Mouse (Mus musculus) embryonic facial prominence, embryonic 10.5 days (tissue): ENCODE data around the gene Entpd2. TPM values are rescaled to one million over a fixed set of nuclear protein-coding genes. Genes with fewer than 3 reads are reported as not detected.

Source experiments
- DNase-seq: peaks from one replicate; pipeline ENCODE4 v3.0.0-alpha.2; 2017; ENCODE audit warnings: low spot score
- H3K27ac ChIP-seq: fragments of 300-500 bp; sonication (generic); replicated peaks from 2 replicates; pipeline ENCODE4 v1.5.1; 2016; ENCODE audit warnings: mild to moderate bottlenecking
- H3K27me3 ChIP-seq: fragments of 300-500 bp; sonication (generic); replicated peaks from 2 replicates; pipeline ENCODE4 v1.6.1; 2016; ENCODE audit warnings: low read depth, mild to moderate bottlenecking; ENCODE audit not compliant: poor library complexity, severe bottlenecking
- H3K36me3 ChIP-seq: fragments of 300-500 bp; sonication (generic); replicated peaks from 2 replicates; pipeline ENCODE4 v1.6.1; 2016; ENCODE audit warnings: mild to moderate bottlenecking, moderate library complexity
- H3K4me1 ChIP-seq: fragments of 300-500 bp; sonication (generic); 2 replicates; pipeline ENCODE4 v1.6.1; 2016
- H3K4me3 ChIP-seq: fragments of 300-500 bp; sonication (generic); 2 replicates; pipeline ENCODE4 v1.5.1; 2016; ENCODE audit warnings: mild to moderate bottlenecking, moderate library complexity
- H3K9me3 ChIP-seq: fragments of 300-500 bp; sonication (generic); 2 replicates; pipeline ENCODE4 v1.6.1; 2016; ENCODE audit warnings: mild to moderate bottlenecking
- WGBS: fragments of 180-500 bp; shearing (Covaris S2); methylation state at CpG from one replicate; pipeline ENCODE4 v1.1.7; 2016; 5-methylcytosine and 5-hydroxymethylcytosine counted together
- polyA plus RNA-seq: library from polyadenylated mRNA; unstranded; fragments of >200 nt; fragmentation: Nextera tagmentation; extraction: Ambion mirVana; gene quantifications from 2 replicates; pipeline ENCODE4 v1.2.1, GENCODE M21; 2016

Entpd2 gene
- polyA plus RNA-seq, 1 experiment from 2014 or later: 0.14 TPM

DNA sequence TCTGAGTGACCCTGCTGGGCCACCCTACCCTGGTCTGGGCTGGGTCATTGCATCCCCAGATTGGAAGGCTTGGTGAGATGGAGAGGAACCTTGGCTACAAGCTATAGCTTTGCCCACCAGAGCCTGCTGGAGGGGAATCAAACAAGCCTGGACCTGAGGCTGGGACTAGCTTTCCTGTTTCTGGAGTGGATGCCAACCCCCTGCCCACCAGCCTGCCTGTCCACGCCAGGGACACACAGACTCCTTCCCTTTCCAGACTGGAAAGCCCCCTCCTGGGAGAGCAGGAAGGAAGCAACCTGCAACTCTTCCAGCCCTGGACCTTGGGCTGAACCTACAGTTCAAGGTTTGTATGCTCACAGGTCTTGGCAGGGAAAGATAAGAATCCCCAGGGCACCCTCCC is 28.0 kb downstream of the Entpd2 start:
- peaks cover 46% of the 10 kb centered on the region for H3K27me3 ChIP-seq
- H3K36me3 ChIP-seq: no peaks in the 10 kb centered on the region
- no peak overlapping the region for H3K4me3 ChIP-seq
- peaks cover 7% of the 10 kb centered on the region for H3K4me1 ChIP-seq
- H3K9me3 ChIP-seq: no peaks in the 10 kb centered on the region
- no peak overlapping the region for H3K27ac ChIP-seq
- no peak for DNase-seq
- 79% methylated on average over 1 of the region's 1 CpGs for WGBS

DNA sequence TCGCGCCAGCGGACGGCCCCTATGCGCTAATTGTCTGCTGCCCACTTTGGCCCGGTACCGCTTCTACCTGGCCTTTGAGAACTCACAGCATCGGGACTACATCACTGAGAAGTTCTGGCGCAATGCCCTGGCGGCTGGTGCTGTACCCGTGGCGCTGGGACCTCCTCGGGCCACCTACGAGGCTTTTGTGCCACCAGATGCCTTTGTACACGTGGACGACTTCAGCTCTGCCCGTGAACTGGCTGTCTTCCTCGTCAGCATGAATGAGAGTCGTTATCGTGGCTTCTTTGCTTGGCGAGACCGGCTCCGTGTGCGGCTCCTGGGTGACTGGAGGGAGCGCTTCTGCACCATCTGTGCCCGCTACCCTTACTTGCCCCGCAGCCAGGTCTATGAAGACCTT is 29.8 kb downstream of the Entpd2 start:
- DNase-seq: no peak
- Histone ChIP-seq H3K27me3 (peaks cover 64% of the 10 kb centered on the region), H3K9me3 (no peaks in the 10 kb centered on the region), H3K4me3 (no peak overlapping the region), H3K27ac (no peak overlapping the region), H3K36me3 (no peaks in the 10 kb centered on the region), H3K4me1 (peaks cover 20% of the 10 kb centered on the region)
- 54% methylated on average over 27 of the region's 27 CpGs for WGBS

DNA sequence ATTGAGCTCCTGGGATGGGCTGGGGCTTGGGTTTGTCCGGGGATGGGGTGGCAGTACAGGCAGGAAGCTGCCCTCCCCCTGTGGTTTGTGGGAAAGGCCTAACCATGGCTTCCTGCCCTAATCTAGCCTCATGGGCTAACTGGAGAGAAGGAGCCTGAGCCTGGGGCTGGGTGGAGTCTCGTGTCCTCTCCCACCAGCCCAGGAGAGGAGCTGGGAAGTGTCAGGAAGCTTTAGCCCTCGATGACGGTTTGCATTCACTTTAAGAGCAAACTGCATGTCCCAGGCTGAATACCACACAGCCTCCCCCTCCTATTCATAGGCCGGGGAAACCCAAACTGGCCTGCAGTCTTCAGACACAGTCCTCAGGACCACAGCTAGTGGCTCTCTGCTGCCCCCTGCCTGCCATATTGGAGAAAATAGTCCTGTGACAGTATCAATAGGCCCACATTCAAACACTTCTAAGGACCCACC is 31.1 kb downstream of the Entpd2 start:
- H3K4me1 ChIP-seq: peaks cover 33% of the 10 kb centered on the region
- no peaks in the 10 kb centered on the region for H3K9me3 ChIP-seq
- no peak overlapping the region for H3K27ac ChIP-seq
- no peaks in the 10 kb centered on the region for H3K36me3 ChIP-seq
- peak; percentile 83 for DNase-seq
- WGBS: 23% methylated on average over 5 of the region's 5 CpGs
- peaks cover 73% of the 10 kb centered on the region for H3K27me3 ChIP-seq
- no peak overlapping the region for H3K4me3 ChIP-seq

DNA sequence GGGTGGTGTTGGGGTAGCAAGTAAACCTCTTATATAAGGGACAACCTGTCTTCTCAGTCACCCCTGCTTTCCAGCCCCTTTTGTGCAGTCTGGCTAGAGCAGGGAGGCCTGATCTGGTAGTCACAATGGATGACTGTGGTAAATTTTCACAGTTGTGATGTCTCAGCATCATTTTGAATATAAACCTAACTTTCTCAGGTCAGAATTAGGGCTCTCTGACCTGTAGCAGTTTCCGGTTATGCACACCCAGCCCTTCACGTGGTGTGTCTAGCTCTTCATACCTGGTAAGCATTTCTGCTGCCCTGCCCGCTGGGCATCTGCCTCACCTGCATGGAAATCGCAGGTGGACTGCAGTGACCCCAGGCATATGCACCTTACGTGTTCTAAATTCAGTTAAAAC is 31.6 kb downstream of the Entpd2 start:
- H3K27me3 ChIP-seq: peaks cover 73% of the 10 kb centered on the region
- no peak for DNase-seq
- 84% methylated on average over 5 of the region's 5 CpGs for WGBS
- no peaks in the 10 kb centered on the region for H3K36me3 ChIP-seq
- no peak overlapping the region for H3K4me3 ChIP-seq
- H3K27ac ChIP-seq: no peak overlapping the region
- H3K4me1 ChIP-seq: peaks cover 38% of the 10 kb centered on the region
- H3K9me3 ChIP-seq: no peaks in the 10 kb centered on the region

DNA sequence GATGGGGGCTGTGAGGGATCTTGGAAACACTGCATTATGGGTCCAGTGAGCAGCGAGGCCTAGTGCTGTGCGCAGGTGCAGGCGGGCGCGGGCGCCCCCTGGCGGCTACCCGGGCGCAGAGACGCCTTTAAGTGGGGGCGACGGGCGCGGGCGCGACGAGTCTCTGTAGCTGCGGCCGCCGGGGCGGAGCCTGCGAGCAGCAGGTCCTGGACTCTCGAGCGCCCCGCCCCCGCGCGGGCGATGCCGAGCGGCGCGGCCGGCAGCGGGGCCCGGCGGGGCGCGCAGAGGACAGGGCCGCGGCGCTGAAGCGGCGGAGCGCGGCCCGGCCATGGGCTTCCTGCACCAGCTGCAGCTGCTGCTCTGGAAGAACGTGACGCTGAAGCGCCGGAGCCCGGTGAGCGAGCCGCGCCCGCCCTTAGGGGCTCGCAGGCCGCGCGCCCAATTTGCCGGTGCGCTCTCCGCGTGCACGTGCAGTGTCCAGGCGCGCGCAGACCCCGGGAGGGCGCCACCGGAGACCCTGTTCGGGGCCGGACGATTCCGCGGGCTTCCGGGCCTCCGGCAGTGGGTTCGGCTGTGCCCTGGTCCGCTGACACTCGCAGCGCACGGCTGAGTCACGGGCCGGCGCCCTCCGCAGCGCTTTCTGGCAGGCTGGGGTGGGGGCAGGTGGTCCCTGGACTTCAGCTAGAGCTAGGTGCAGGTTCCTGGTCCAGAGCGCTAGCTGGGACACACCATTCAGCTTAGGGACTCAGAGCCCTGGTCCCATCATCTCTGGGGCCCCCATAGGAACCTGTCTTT is 33.0 kb downstream of the Entpd2 start, which contains the start of gene Abca2:
TSS of gene Abca2 (plus strand) at position 262 of the 795 bp plus-strand sequence.
- Histone ChIP-seq H3K4me3 (peak within 1 kb of the TSS; percentile 86), H3K4me1 (peaks cover 41% of the 10 kb centered on the region), H3K36me3 (peaks cover 4% of the 10 kb centered on the region; the same call in 1 of the 2 replicates), H3K27me3 (peaks cover 65% of the 10 kb centered on the region), H3K9me3 (no peaks in the 10 kb centered on the region), H3K27ac (peak within 1 kb of the TSS; percentile 88)
- DNase-seq: peak; percentile 96
- 1% methylated on average over 89 of the region's 89 CpGs for WGBS

DNA sequence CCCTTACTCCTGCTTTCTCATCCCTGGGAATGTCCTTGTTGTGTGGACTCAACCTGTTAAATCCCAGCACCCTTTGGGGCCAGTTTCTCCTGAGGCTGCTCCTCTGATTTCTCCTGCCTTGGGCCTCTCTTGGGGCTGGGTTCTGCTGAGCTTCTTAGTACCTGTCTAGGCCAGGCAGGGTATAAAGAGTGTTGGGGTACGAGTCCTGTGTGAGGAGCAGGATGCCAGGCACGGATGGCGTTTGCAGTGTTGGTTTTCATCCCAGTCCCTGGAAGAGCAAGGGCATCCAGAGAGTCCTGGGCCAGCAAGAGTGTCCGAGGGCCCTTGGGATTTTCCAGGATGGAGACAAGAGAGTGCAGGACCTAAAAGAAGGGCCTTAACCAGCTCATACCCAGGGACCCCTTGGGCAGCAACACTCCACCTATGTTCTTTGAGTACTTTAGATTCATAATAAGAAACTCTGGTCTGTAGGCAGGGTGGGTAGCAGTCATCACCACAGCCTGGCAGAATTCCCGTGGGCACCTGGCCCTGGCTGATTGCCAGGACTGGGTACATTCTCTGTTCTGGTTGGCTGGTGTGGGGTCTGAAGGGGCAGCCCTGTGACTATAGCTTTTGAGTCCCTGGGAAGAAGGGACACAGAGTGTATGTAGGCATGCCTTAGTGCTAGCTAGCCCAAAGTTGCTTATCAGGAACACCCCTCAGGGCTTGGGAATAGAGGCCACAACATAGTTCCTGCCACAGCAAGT is 33.9 kb downstream of the Entpd2 start:
- Histone ChIP-seq H3K27me3 (peaks cover 56% of the 10 kb centered on the region), H3K36me3 (peaks cover 4% of the 10 kb centered on the region; the same call in 1 of the 2 replicates), H3K4me1 (peaks cover 41% of the 10 kb centered on the region), H3K9me3 (no peaks in the 10 kb centered on the region), H3K27ac (peak overlapping the region; percentile 88; the same call in 1 of the 2 replicates), H3K4me3 (peak overlapping the region; percentile 86)
- WGBS: 73% methylated on average over 5 of the region's 5 CpGs
- DNase-seq: no peak

DNA sequence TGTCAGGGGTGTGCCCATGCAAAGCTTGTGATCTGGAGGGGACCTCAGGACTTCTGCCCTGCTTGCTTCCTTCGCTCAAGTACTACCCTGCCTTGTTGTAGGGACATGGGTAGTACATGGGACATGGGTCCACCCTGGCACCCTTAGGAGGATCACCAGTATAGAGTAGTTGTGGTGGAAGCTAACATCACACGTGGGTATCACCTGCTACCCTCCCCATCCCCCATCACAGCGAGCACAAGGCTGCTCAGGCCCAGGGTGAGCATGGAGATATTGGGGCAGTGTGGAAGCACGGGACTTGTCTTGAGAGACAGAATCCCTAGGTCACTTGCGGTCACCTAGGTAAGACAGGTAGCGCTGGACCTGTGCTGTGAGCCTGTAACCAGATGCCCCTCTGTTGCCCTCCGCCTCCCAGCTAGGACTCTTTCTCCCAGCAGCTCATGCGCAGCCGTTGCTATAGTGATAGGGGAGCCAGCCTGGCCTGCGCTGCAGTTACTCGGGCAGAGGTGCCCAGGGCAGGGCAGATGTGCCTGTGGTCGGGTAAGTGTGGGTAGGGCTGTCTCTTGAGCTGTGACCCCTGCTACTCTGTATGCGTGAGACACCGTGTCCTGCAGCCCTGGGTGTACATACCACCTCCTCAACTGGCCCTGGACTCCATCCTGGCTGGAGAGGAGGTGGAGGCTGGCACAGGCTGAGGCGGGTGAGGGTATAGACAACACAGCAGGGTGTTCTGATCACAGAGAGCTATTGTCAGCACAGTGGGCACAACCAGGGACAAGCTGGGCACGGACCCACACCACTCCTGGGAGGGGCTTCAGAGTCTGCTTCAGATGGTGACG is 34.9 kb downstream of the Entpd2 start:
- 66% methylated on average over 17 of the region's 17 CpGs for WGBS
- Histone ChIP-seq H3K9me3 (no peaks in the 10 kb centered on the region), H3K4me1 (peaks cover 41% of the 10 kb centered on the region), H3K4me3 (peak overlapping the region; percentile 9; the same call in 1 of the 2 replicates), H3K27me3 (peaks cover 46% of the 10 kb centered on the region), H3K27ac (peak overlapping the region; percentile 15; the same call in 1 of the 2 replicates), H3K36me3 (peaks cover 8% of the 10 kb centered on the region; the same call in 1 of the 2 replicates)
- no peak for DNase-seq

DNA sequence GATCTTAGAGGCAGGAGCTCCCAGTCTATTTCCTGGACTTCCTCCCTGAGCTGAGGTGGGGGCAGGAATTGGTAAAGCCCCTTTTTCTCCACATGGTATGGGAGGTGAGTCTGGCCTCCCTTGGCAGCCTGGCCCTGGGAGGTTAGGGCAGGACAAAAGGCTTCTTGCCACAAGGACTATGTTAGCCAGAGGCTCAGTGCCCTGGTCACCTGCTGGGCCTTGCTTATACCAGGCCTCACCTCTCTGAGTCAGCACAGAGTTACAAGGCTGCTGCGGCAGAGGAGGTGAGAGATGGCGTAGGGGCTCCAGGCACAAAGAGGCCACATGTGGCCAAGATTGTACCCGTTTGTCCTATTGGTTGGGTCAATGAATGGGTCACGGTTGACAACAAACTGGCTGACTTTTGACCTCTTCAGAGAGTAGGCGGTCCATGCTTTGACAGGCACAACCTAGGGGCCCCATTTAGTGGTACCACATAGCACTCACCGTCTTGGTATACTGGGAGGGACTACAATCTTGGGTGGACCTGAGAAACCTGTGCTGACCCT is 35.7 kb downstream of the Entpd2 start:
- DNase-seq: no peak
- peaks cover 39% of the 10 kb centered on the region for H3K27me3 ChIP-seq
- H3K9me3 ChIP-seq: no peaks in the 10 kb centered on the region
- peaks cover 41% of the 10 kb centered on the region for H3K4me1 ChIP-seq
- no peak overlapping the region for H3K4me3 ChIP-seq
- WGBS: 52% methylated on average over 6 of the region's 6 CpGs
- H3K27ac ChIP-seq: no peak overlapping the region
- peaks cover 8% of the 10 kb centered on the region; the same call in 1 of the 2 replicates for H3K36me3 ChIP-seq

DNA sequence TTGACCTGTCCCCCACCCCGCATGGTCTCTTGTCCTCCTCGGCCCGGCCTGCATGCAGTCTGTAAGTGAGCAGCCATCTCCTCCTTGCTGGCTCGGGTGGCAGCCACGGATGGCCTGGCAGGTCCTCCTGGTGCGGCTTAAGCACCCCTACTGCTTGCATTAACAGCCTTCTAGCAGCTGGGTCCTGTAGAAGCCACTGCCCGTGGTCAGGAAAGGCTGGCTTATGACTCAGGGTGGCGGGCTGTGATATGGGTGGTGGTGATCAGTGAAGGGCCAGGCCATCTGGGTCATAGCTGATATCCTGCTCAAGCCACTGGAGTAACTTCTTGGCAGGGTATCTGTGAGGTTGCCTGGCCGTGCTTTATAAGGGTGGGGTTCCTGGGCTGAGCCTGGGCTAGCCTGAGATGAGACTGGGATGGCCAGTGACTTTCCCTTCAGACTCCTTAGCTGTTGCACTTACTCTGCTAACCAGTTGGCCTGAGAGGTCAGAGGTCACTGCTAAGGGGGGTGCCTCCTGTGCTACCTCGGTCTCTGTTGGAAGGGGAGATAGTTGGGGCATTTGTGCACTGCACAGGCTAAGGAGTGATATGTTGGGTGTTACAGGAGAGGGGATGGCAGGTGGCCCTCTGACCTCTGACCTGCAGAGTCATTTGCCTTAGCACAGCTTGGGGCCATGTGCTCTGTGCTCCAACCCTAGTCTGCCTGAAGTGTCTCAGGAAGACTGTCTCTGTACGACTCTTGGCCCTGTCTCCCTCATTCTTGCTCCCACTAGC is 36.8 kb downstream of the Entpd2 start:
- H3K27me3 ChIP-seq: peaks cover 33% of the 10 kb centered on the region
- H3K4me1 ChIP-seq: peaks cover 41% of the 10 kb centered on the region
- H3K9me3 ChIP-seq: no peaks in the 10 kb centered on the region
- DNase-seq: no peak
- WGBS: 77% methylated on average over 11 of the region's 11 CpGs
- peaks cover 12% of the 10 kb centered on the region; the same call in 1 of the 2 replicates for H3K36me3 ChIP-seq
- no peak overlapping the region for H3K27ac ChIP-seq
- H3K4me3 ChIP-seq: no peak overlapping the region

DNA sequence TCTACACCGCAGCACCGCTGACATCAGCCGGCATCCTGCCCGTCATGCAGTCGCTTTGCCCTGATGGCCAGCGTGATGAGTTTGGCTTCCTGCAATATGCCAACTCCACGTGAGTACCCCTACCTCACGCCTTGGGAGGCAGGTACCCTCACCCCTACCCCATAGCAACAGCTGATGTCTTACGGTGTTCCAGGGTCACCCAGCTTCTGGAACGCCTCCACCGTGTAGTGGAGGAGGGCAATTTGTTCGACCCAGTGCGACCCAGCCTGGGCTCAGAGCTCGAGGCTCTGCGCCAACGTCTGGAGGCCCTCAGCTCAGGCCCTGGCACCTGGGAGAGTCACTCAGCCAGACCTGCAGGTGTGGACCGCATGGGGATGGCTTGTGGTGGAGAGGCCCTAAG is 37.4 kb downstream of the Entpd2 start:
- Histone ChIP-seq H3K4me3 (no peak overlapping the region), H3K27ac (no peak overlapping the region), H3K27me3 (peaks cover 33% of the 10 kb centered on the region), H3K9me3 (no peaks in the 10 kb centered on the region), H3K36me3 (peaks cover 17% of the 10 kb centered on the region; the same call in 1 of the 2 replicates), H3K4me1 (peaks cover 40% of the 10 kb centered on the region)
- DNase-seq: no peak
- 89% methylated on average over 17 of the region's 17 CpGs for WGBS

DNA sequence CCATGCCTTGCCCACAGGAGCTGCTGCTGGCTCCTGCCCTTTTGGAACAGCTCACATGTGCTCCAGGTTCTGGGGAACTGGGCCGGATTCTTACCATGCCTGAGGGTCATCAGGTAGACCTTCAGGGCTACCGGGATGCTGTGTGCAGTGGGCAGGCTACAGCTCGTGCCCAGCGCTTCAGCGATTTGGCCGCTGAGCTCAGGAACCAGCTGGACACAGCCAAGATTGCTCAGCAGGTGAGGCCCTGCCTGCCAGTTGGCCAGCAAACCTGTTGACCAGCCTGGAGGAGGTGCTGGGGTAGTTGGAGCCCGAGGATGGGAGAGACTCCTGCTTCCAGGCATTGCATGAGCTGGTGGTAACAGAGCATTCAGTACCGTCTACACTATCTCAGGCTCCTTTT is 38.6 kb downstream of the Entpd2 start:
- WGBS: 92% methylated on average over 8 of the region's 8 CpGs
- H3K4me3 ChIP-seq: no peak overlapping the region
- H3K36me3 ChIP-seq: peaks cover 28% of the 10 kb centered on the region
- H3K4me1 ChIP-seq: peaks cover 32% of the 10 kb centered on the region
- no peak for DNase-seq
- H3K27ac ChIP-seq: no peak overlapping the region
- peaks cover 27% of the 10 kb centered on the region for H3K27me3 ChIP-seq
- no peaks in the 10 kb centered on the region for H3K9me3 ChIP-seq
